Mouse (Mus musculus) CH12.LX (cell line): ENCODE data around the gene Atp7a. TPM values are rescaled to one million over a fixed set of nuclear protein-coding genes. Genes with fewer than 3 reads are reported as not detected.

Experiments
- DNase-seq: peaks from one replicate; pipeline ENCODE4 v3.0.0-alpha.2; 2013; ENCODE audit errors: extremely low read depth
- H3K27ac ChIP-seq: 2 replicates; pipeline ENCODE4 v1.5.1; 2012; ENCODE audit warnings: low read depth, mild to moderate bottlenecking, control low read depth, moderate library complexity; ENCODE audit not compliant: insufficient read depth
- H3K27me3 ChIP-seq: replicated peaks from 2 replicates; pipeline ENCODE3; 2012; ENCODE audit warnings: inconsistent platforms
- H3K36me3 ChIP-seq, 2 experiments: replicated peaks in 1 of 2; 2 replicates each; pipeline versions ENCODE3 to v1.6.1; 2012; ENCODE audit warnings: inconsistent platforms in 1 of 2, low read length in 1 of 2, mild to moderate bottlenecking in 1 of 2, mixed read lengths in 1 of 2, moderate library complexity in 1 of 2; ENCODE audit not compliant: control insufficient read depth in 1 of 2, insufficient read depth in 1 of 2
- H3K4me1 ChIP-seq, 2 experiments: 2 replicates each; pipeline ENCODE4 v1.6.1; 2012; ENCODE audit warnings: inconsistent platforms in 1 of 2, moderate library complexity in 1 of 2; ENCODE audit not compliant: insufficient read depth in 2 of 2, control insufficient read depth in 1 of 2
- H3K4me2 ChIP-seq: 2 replicates; pipeline ENCODE4 v1.6.1; 2012; ENCODE audit warnings: low read depth, mild to moderate bottlenecking, control low read depth; ENCODE audit not compliant: poor library complexity, insufficient read depth, severe bottlenecking
- H3K4me3 ChIP-seq, 3 experiments: fragments of 150-350 bp in 1 of 3; sonication (generic) in 1 of 3; replicated peaks in 1 of 3; 2 replicates each; pipeline versions ENCODE3 to v1.5.1; 2011 to 2012; ENCODE audit warnings: low read depth in 2 of 3, low read length in 2 of 3, mild to moderate bottlenecking in 2 of 3, moderate library complexity in 2 of 3, control low read depth in 1 of 3, improper control_type of control experiment in 1 of 3, inconsistent platforms in 1 of 3, mixed read lengths in 1 of 3; ENCODE audit not compliant: poor library complexity in 1 of 3
- H3K79me2 ChIP-seq: replicated peaks from 2 replicates; pipeline ENCODE4 v1.6.1; 2012; ENCODE audit warnings: mild to moderate bottlenecking, moderate library complexity; ENCODE audit not compliant: control insufficient read depth, poor library complexity, insufficient read depth, severe bottlenecking; ENCODE audit errors: extremely low read depth
- H3K9ac ChIP-seq: 2 replicates; pipeline ENCODE4 v1.6.1; 2012; ENCODE audit warnings: low read depth, mild to moderate bottlenecking, control low read depth, moderate library complexity; ENCODE audit not compliant: insufficient read depth
- H3K9me3 ChIP-seq: replicated peaks from 2 replicates; pipeline ENCODE3; 2012; ENCODE audit warnings: low read length, inconsistent platforms, mixed read lengths
- BHLHE40 ChIP-seq: IDR thresholded peaks from 2 replicates; pipeline ENCODE4 v1.6.1; 2011; ENCODE audit warnings: mild to moderate bottlenecking, low read depth, low read length, improper control_type of control experiment
- CHD1 ChIP-seq: IDR thresholded peaks from 2 replicates; pipeline ENCODE4 v1.6.1; 2012; ENCODE audit warnings: low read depth, low read length, improper control_type of control experiment, inconsistent platforms
- E2F4 ChIP-seq: IDR thresholded peaks from 2 replicates; pipeline ENCODE4 v1.6.1; 2011; ENCODE audit warnings: low read depth, low read length, improper control_type of control experiment; ENCODE audit not compliant: insufficient replicate concordance
- ELF1 ChIP-seq: IDR thresholded peaks from 2 replicates; pipeline ENCODE4 v1.6.1; 2014; ENCODE audit warnings: low read depth, mild to moderate bottlenecking, inconsistent platforms, low read length, improper control_type of control experiment
- EP300 ChIP-seq: IDR thresholded peaks from 2 replicates; pipeline ENCODE4 v1.6.1; 2011; ENCODE audit warnings: low read length, improper control_type of control experiment
- GABPA ChIP-seq: IDR thresholded peaks from 2 replicates; pipeline ENCODE4 v1.6.1; 2012; ENCODE audit warnings: low read depth, low read length, improper control_type of control experiment, inconsistent platforms; ENCODE audit not compliant: insufficient replicate concordance
- JUN ChIP-seq: IDR thresholded peaks from 2 replicates; pipeline ENCODE4 v1.6.1; 2011; ENCODE audit warnings: low read depth, mild to moderate bottlenecking, low read length, improper control_type of control experiment, moderate library complexity; ENCODE audit not compliant: insufficient read depth
- JUND ChIP-seq: conservative IDR thresholded peaks from 2 replicates; pipeline ENCODE4 v1.6.1; 2011; ENCODE audit warnings: low read depth, low read length, improper control_type of control experiment
- MAFK ChIP-seq: IDR thresholded peaks from 2 replicates; pipeline ENCODE4 v1.6.1; 2011; ENCODE audit warnings: low read length, improper control_type of control experiment; ENCODE audit not compliant: insufficient replicate concordance
- MAX ChIP-seq: IDR thresholded peaks from 2 replicates; pipeline ENCODE4 v1.6.1; 2011; ENCODE audit warnings: low read length, improper control_type of control experiment
- MAZ ChIP-seq: IDR thresholded peaks from 2 replicates; pipeline ENCODE4 v1.6.1; 2012; ENCODE audit warnings: low read depth, mild to moderate bottlenecking, inconsistent platforms, low read length, improper control_type of control experiment, moderate library complexity
- MEF2A ChIP-seq: IDR thresholded peaks from 2 replicates; pipeline ENCODE4 v1.6.1; 2014; ENCODE audit warnings: low read depth, mild to moderate bottlenecking, inconsistent platforms, low read length, improper control_type of control experiment, borderline replicate concordance
- MXI1 ChIP-seq: IDR thresholded peaks from 2 replicates; pipeline ENCODE4 v1.6.1; 2011; ENCODE audit warnings: mild to moderate bottlenecking, low read depth, low read length, improper control_type of control experiment
- MYC ChIP-seq: IDR thresholded peaks from 2 replicates; pipeline ENCODE4 v1.6.1; 2011; ENCODE audit warnings: low read depth, mild to moderate bottlenecking, improper control_type of control experiment, low read length
- NRF1 ChIP-seq: IDR thresholded peaks from 2 replicates; pipeline ENCODE4 v1.6.1; 2014; ENCODE audit warnings: low read depth, mild to moderate bottlenecking, inconsistent platforms, low read length, improper control_type of control experiment, moderate library complexity
- POLR2A ChIP-seq: IDR thresholded peaks from 2 replicates; pipeline ENCODE4 v1.6.1; 2011; ENCODE audit warnings: low read depth, mild to moderate bottlenecking, improper control_type of control experiment, low read length
- POLR2AphosphoS2 ChIP-seq: IDR thresholded peaks from 2 replicates; pipeline ENCODE4 v1.6.1; 2011; ENCODE audit warnings: low read depth, low read length, improper control_type of control experiment
- RAD21 ChIP-seq: IDR thresholded peaks from 2 replicates; pipeline ENCODE4 v1.6.1; 2011; ENCODE audit warnings: low read depth, mild to moderate bottlenecking, low read length, improper control_type of control experiment, moderate library complexity
- RCOR1 ChIP-seq: conservative IDR thresholded peaks from 2 replicates; pipeline ENCODE4 v1.6.1; 2012; ENCODE audit warnings: low read depth, mild to moderate bottlenecking, inconsistent platforms, low read length, improper control_type of control experiment
- SMC3 ChIP-seq: IDR thresholded peaks from 2 replicates; pipeline ENCODE4 v1.6.1; 2011; ENCODE audit warnings: low read depth, low read length, improper control_type of control experiment
- TCF12 ChIP-seq: IDR thresholded peaks from 2 replicates; pipeline ENCODE4 v1.6.1; 2014; ENCODE audit warnings: low read depth, mild to moderate bottlenecking, inconsistent platforms, low read length, improper control_type of control experiment
- UBTF ChIP-seq: IDR thresholded peaks from 2 replicates; pipeline ENCODE4 v1.6.1; 2012; ENCODE audit warnings: low read depth, mild to moderate bottlenecking, inconsistent platforms, low read length, improper control_type of control experiment, moderate library complexity
- USF1 ChIP-seq: IDR thresholded peaks from 2 replicates; pipeline ENCODE4 v1.6.1; 2014; ENCODE audit warnings: low read depth, mild to moderate bottlenecking, inconsistent platforms, low read length, improper control_type of control experiment
- USF2 ChIP-seq: conservative IDR thresholded peaks from 2 replicates; pipeline ENCODE4 v1.6.1; 2011; ENCODE audit warnings: low read depth, low read length, improper control_type of control experiment
- ZC3H11A ChIP-seq: IDR thresholded peaks from 2 replicates; pipeline ENCODE4 v1.6.1; 2012; ENCODE audit warnings: low read depth, mild to moderate bottlenecking, inconsistent platforms, low read length, improper control_type of control experiment
- ZKSCAN1 ChIP-seq: IDR thresholded peaks from 2 replicates; pipeline ENCODE4 v1.6.1; 2012; ENCODE audit warnings: low read depth, inconsistent platforms, low read length, improper control_type of control experiment, borderline replicate concordance
- ZMIZ1 ChIP-seq: IDR thresholded peaks from 2 replicates; pipeline ENCODE4 v1.6.1; 2012; ENCODE audit warnings: low read depth, mild to moderate bottlenecking, inconsistent platforms, low read length, improper control_type of control experiment
- ZNF384 ChIP-seq: IDR thresholded peaks from 2 replicates; pipeline ENCODE4 v1.6.1; 2012; ENCODE audit warnings: low read depth, low read length, improper control_type of control experiment, inconsistent platforms
- dilution Hi-C: fragments of 300-500 bp; cut with MboI; formaldehyde crosslinking; loops from 2 replicates; pipeline ENCODE4 v1.14.3; 2020; ENCODE audit warnings: low sequenced_read_pairs; ENCODE audit not compliant: extremely low pct_unique_long_range_greater_than_20kb, extremely low pct_ligation_motif_present
- in situ Hi-C: fragments of 300-500 bp; cut with MboI; formaldehyde crosslinking; loops from 3 replicates; pipeline ENCODE4 v1.14.3; 2019; ENCODE audit warnings: low sequenced_read_pairs, low pct_ligation_motif_present, low pct_unique_long_range_greater_than_20kb, mixed read lengths
- polyA plus RNA-seq: library from polyadenylated mRNA; unstranded; fragments of >175 nt; gene quantifications from 2 replicates; pipeline ENCODE4 v1.2.1, GENCODE M21; 2012; ENCODE audit warnings: low read depth; ENCODE audit not compliant: insufficient read length
- total RNA-seq, 2 experiments: library from RNA; depleted of rRNA; stranded (reverse); fragments of 300-350 nt in 1 of 2; fragments of >200 nt in 1 of 2; gene quantifications; 2 replicates each; pipeline ENCODE4 v1.2.3; 2012 to 2014

The Atp7a gene
- total and polyA plus RNA-seq, 3 experiments, result 2.2 to 5.4 (median 4.0) TPM

GRCm38 (mm10) chrX:106082518-106082917, 55.4 kb downstream of the Atp7a start:
- H3K4me3 ChIP-seq, result no peak overlapping the region
- H3K4me1 ChIP-seq, result no peaks in the 10 kb centered on the region
- H3K79me2 ChIP-seq, result no peaks in the 10 kb centered on the region
- no peak for DNase-seq
- no peak overlapping the region for H3K9ac ChIP-seq
- no peaks in the 10 kb centered on the region for H3K9me3 ChIP-seq
- no peak overlapping the region for H3K4me2 ChIP-seq
- no peaks in the 10 kb centered on the region for H3K27me3 ChIP-seq
- H3K36me3 ChIP-seq, result peaks cover 0 to 17% of the 10 kb centered on the region in 2 experiments
- no peak for TF ChIP-seq USF2
- TF ChIP-seq MYC, result no peak
- TF ChIP-seq UBTF, result no peak
- TF ChIP-seq CHD1, result no peak
- TF ChIP-seq USF1, result no peak
- no peak for TF ChIP-seq NRF1
- TF ChIP-seq BHLHE40, result no peak
- no peak for TF ChIP-seq MAZ
- TF ChIP-seq RAD21, result no peak
- no peak for TF ChIP-seq E2F4
- no peak for TF ChIP-seq MAFK
- no peak for TF ChIP-seq RCOR1
- TF ChIP-seq TCF12, result no peak
- no peak for TF ChIP-seq JUND
- no peak for TF ChIP-seq ELF1
- no peak for TF ChIP-seq MXI1
- TF ChIP-seq ZC3H11A, result no peak
- TF ChIP-seq MEF2A, result no peak
- no peak overlapping the region for H3K27ac ChIP-seq
- dilution Hi-C loops (no loop called here), in situ Hi-C loops (no loop called here)

- Histone ChIP-seq H3K4me2 (no peak overlapping the region), H3K4me3 (no peak overlapping the region), H3K27ac (no peak overlapping the region), H3K79me2 (no peaks in the 10 kb centered on the region)
- no peak for TF ChIP-seq GABPA
- TF ChIP-seq ZMIZ1, result no peak
- no peak for TF ChIP-seq USF2
- no peak for TF ChIP-seq EP300
- TF ChIP-seq BHLHE40, result no peak
- TF ChIP-seq RCOR1, result no peak
- no peak for TF ChIP-seq RAD21
- no peak for TF ChIP-seq POLR2AphosphoS2
- TF ChIP-seq ZNF384, result no peak
- no peak for TF ChIP-seq MYC
- no peak for TF ChIP-seq JUN
- no peak for TF ChIP-seq SMC3
- no peak for TF ChIP-seq POLR2A
- no peak for TF ChIP-seq MXI1
- no peak for TF ChIP-seq ZKSCAN1
- TF ChIP-seq MAX, result no peak
- TF ChIP-seq, all 38 proteins: peak for 0
- in situ Hi-C loops, result no loop called here
- H3K27me3 ChIP-seq, result no peaks in the 10 kb centered on the region
- H3K9me3 ChIP-seq, result no peaks in the 10 kb centered on the region
- H3K36me3 ChIP-seq, result peaks cover 0 to 13% of the 10 kb centered on the region in 2 experiments
- dilution Hi-C loops, result no loop called here
- no peaks in the 10 kb centered on the region for H3K4me1 ChIP-seq
- H3K9ac ChIP-seq, result no peak overlapping the region
- DNase-seq, result no peak
Observed at GRCm38 (mm10) chrX:106085132-106085531, 58.1 kb downstream of the Atp7a start.
